Mouse (Mus musculus): ENCODE measurements around the gene Polrmt. TPM values are rescaled to one million over a fixed set of nuclear protein-coding genes. Genes with fewer than 3 reads are reported as not detected.
A peak's percentile ranks its signal among the peaks of the same experiment; 100 is the strongest.

Polrmt gene
- polyA plus RNA-seq, 1 experiment from 2014 or later, result 54.0 TPM

DNA sequence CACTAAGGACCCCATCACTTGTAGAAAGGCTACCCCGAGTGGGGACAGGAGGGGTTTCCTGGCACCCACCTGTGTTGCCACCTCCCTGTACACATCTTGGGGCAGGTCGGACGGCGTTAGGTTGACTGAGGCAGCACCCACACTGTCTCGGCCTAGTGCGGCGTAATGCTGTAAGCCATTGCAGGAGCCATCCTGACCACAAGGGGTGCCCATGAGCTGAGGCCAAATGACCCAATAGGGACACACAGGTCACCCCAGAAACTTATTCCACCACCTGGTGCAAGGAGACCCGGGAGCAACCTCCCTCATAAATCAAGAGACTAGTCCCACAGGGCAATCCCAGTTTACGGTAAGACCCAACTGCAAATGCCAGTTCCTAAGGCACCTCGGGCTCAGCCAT, 8.1 kb downstream of the Polrmt start:
- Histone ChIP-seq H3K4me3 (replicated peaks) (no peak overlapping the region), H3K9me3 (peaks cover 68% of the 10 kb centered on the region), H3K36me3 (peaks cover 99% of the 10 kb centered on the region), H3K27ac (no peak overlapping the region), H3K9ac (replicated peaks) (no peak overlapping the region), H3K27me3 (peaks cover 34% of the 10 kb centered on the region), H3K4me2 (no peak overlapping the region), H3K4me1 (replicated peaks) (peaks cover 5% of the 10 kb centered on the region; the same call in 1 of the 2 replicates)
- 90% methylated on average over 10 of the region's 10 CpGs for WGBS
- no peak for ATAC-seq (ENCODE audit: insufficient number of reproducible peaks, insufficient read depth, low FRiP score, low TSS enrichment, low read depth)

DNA sequence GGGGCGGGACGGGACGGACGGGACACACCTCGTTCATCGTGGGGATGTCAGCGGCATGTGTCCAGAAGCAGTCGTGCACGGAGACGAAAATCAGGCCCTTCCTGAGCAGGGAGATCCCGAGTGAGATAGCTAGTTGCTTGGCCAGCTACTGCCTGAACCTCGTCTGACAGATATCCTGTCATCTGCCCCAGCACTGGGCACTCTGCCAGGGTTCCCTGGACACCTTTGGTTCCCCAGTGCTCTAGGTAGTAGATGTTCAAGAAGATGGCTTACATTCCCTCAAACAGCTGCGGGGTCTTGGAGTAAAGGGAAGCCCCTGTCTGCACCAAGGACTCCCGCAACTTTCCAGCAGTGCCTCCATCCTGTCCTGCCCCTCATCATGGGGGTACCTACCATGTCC, 9.7 kb downstream of the Polrmt start:
- ATAC-seq (ENCODE audit: insufficient number of reproducible peaks, insufficient read depth, low FRiP score, low TSS enrichment, low read depth), result no peak
- peaks cover 72% of the 10 kb centered on the region for H3K9me3 ChIP-seq
- WGBS, result 91% methylated on average over 14 of the region's 14 CpGs
- H3K27me3 ChIP-seq, result peaks cover 34% of the 10 kb centered on the region
- H3K27ac ChIP-seq, result no peak overlapping the region
- H3K36me3 ChIP-seq, result peaks cover 91% of the 10 kb centered on the region
- no peak overlapping the region for H3K4me3 ChIP-seq (replicated peaks)
- peaks cover 5% of the 10 kb centered on the region; the same call in 1 of the 2 replicates for H3K4me1 ChIP-seq (replicated peaks)
- H3K9ac ChIP-seq (replicated peaks), result no peak overlapping the region
- no peak overlapping the region for H3K4me2 ChIP-seq

DNA sequence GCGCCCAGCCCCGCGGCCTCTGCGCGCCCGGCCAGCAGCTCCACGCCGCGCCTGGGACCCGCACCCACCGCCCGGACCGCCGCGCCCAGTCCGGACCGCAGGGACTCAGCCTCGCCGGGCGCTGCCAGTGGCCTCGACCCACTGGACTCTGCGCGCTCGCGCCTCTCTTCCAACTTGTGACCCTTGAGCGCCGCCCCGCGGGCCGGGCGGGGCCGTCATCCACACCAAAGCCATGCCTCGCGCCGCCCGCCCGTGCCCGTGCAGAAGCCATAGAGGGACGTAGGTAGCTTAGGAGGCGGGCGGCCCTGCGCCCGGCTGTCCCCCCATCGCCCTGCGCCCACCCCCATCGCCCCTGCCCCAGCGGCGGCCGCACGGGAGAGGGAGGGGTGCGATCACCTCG, 11.0 kb downstream of the Polrmt start:
- 28% methylated on average over 51 of the region's 52 CpGs for WGBS

DNA sequence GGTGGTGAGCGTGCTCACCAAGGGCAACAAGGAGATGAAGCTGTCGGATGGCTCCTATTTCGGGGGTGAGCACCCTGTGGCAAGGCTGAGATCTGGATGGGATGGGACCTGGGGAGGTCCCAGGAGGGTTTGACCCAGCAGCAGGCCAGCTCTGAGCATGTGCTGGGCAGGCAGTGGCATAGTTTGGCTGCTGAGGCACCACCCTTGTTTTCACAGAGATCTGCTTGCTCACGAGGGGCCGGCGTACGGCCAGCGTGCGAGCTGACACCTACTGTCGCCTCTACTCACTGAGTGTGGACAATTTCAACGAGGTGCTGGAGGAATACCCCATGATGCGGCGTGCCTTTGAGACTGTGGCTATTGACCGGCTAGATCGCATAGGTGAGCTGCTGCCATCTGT, 12.5 kb downstream of the Polrmt start:
- Histone ChIP-seq H3K9me3 (peaks cover 52% of the 10 kb centered on the region), H3K27ac (no peak overlapping the region), H3K27me3 (peaks cover 41% of the 10 kb centered on the region), H3K36me3 (peaks cover 62% of the 10 kb centered on the region), H3K4me1 (replicated peaks) (peaks cover 5% of the 10 kb centered on the region; the same call in 1 of the 2 replicates), H3K9ac (replicated peaks) (no peak overlapping the region), H3K4me2 (no peak overlapping the region), H3K4me3 (replicated peaks) (no peak overlapping the region)
- no peak for ATAC-seq (ENCODE audit: insufficient number of reproducible peaks, insufficient read depth, low FRiP score, low TSS enrichment, low read depth)
- 95% methylated on average over 15 of the region's 15 CpGs for WGBS

More for the DNA sequence above, 11.0 kb downstream of the Polrmt start:
- H3K9me3 ChIP-seq, result peaks cover 67% of the 10 kb centered on the region
- no peak for ATAC-seq (ENCODE audit: insufficient number of reproducible peaks, insufficient read depth, low FRiP score, low TSS enrichment, low read depth)
- no peak overlapping the region; the same call in 1 of the 2 replicates for H3K9ac ChIP-seq (replicated peaks)
- peaks cover 34% of the 10 kb centered on the region for H3K27me3 ChIP-seq
- peaks cover 77% of the 10 kb centered on the region for H3K36me3 ChIP-seq
- no peak overlapping the region for H3K27ac ChIP-seq
- peak overlapping the region; percentile 30; the same call in 1 of the 2 replicates for H3K4me2 ChIP-seq
- 0 out of 2 replicates have a peak overlapping the region, but pooled peaks have one; percentile 15 for H3K4me3 ChIP-seq (replicated peaks)
- peaks cover 5% of the 10 kb centered on the region; the same call in 1 of the 2 replicates for H3K4me1 ChIP-seq (replicated peaks)

DNA sequence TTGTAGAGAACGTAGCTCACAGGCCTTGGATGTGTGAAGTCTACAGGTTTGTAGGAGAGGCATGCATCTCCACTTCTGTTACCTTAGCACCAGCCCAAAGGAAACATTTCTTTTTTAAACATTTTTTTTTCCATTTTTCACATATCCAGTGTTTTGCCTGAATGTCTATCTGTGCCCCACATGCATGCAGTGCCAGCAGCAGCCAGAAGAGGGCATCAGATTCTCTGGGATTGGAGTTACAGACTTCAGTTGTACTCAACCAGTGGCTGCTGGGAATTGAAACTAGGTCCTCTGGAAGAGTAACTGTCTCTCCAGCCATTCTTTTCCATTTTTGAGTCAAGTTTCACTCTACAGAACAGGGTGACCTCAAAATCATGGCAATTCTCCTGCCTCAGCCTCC, 13.9 kb downstream of the Polrmt start:
- Histone ChIP-seq H3K4me2 (no peak overlapping the region), H3K27me3 (peaks cover 43% of the 10 kb centered on the region), H3K36me3 (peaks cover 49% of the 10 kb centered on the region), H3K27ac (no peak overlapping the region), H3K9ac (replicated peaks) (no peak overlapping the region), H3K4me1 (replicated peaks) (peaks cover 5% of the 10 kb centered on the region; the same call in 1 of the 2 replicates), H3K4me3 (replicated peaks) (no peak overlapping the region), H3K9me3 (peaks cover 40% of the 10 kb centered on the region)
- whole genome bisulfite sequencing, result 93% methylated on average over 1 of the region's 1 CpGs
- ATAC-seq (ENCODE audit: insufficient number of reproducible peaks, insufficient read depth, low FRiP score, low TSS enrichment, low read depth), result no peak

DNA sequence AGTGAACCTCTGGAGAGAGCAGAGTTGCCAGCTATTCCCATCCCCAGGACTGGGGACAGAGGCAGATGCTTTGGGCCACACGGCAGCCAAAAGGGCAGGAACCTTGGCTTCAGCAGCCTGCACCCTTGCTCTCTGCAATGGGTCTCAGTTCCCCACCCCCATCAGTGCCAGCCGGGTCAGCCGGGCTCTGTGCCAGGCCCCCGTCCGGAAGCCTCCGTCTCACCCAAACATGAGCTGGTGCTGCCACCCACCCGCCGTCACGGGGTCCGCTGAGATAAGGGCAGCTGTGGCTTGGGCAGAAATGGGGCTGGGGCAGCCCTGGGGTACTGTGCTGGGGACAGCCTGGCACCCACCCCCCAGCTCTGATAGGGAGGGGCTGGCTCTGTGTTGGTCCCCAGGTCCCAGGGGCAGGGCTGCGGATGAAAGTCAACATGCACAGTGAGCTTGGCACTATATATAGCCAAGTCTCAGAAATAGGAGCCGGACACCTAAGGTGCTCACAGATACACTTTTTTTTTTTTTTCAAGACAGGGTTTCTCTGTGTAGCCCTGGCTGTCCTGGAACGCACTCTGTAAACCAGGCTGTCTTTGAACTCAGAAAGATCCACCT, 16.9 kb downstream of the Polrmt start:
- Histone ChIP-seq H3K4me3 (replicated peaks) (no peak overlapping the region), H3K27me3 (peaks cover 13% of the 10 kb centered on the region; the same call in 1 of the 2 replicates), H3K4me2 (no peak overlapping the region), H3K4me1 (replicated peaks) (no peaks in the 10 kb centered on the region), H3K9ac (replicated peaks) (no peak overlapping the region), H3K36me3 (peaks cover 18% of the 10 kb centered on the region), H3K9me3 (peaks cover 17% of the 10 kb centered on the region; the same call in 1 of the 2 replicates), H3K27ac (no peak overlapping the region)
- 89% methylated on average over 13 of the region's 13 CpGs for WGBS
- no peak for ATAC-seq (ENCODE audit: insufficient number of reproducible peaks, insufficient read depth, low FRiP score, low TSS enrichment, low read depth)

DNA sequence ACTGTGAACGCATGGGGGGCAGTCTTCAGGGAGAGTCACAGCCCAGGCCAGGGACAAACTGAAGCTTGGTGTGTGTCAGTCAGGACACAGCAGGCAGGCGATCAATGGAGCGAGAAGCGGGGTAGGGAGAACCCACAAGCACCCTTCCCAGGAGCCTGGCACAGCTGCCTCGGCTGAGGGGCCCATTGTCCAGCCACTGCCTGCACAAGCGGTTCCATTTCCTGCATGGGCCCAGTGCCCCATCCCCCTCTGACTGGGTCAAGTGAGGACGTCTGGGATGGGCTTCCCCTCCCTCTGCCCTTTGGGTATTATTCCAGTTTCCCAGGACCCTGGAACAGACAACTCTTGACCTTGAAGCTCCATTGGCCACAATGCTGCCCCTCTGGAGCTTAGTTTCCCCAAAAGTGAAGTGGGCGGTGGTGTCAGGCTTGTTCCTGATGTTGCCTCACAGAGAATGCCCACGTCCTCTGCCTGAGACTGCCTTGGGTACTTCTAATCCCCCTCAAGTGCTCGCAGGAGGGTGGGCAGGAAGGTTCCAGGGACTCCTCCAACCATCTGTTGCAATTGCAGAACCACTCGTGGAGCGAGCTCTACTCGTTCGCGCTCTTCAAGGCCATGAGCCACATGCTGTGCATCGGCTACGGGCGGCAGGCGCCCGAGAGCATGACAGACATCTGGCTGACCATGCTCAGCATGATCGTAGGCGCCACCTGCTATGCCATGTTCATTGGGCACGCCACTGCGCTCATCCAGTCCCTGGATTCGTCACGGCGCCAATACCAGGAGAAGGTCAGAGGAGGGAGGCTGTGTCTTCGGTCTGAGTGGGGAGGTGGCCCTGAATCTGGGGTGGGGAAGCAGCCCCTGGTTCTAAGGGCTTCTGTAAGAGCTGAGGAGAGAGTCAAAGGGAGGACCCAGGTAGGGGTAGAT, 17.8 kb downstream of the Polrmt start:
- Histone ChIP-seq H3K9me3 (peaks cover 12% of the 10 kb centered on the region; the same call in 1 of the 2 replicates), H3K9ac (replicated peaks) (no peak overlapping the region)

DNA sequence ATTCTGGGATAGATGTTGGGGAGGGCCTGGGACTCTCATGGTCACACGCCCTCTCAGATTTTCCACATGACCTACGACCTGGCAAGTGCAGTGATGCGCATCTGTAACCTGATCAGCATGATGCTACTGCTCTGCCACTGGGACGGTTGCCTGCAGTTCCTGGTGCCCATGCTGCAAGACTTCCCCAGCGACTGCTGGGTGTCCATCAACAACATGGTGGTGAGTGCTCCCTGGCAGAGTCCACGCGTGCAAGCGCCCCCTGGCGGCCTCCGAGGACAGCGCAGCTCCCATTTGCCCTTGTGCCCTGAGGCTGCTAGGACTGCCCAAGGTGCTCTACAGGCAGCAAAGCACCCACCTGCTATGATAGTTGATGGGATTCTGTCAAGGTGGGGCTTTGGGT, 20.3 kb downstream of the Polrmt start:
- H3K4me2 ChIP-seq, result no peak overlapping the region
- no peak overlapping the region for H3K27ac ChIP-seq
- no peak for ATAC-seq (ENCODE audit: insufficient number of reproducible peaks, insufficient read depth, low FRiP score, low TSS enrichment, low read depth)
- no peak overlapping the region for H3K9ac ChIP-seq (replicated peaks)
- 33% methylated on average over 11 of the region's 11 CpGs for WGBS
- peaks cover 18% of the 10 kb centered on the region for H3K27me3 ChIP-seq
- H3K4me3 ChIP-seq (replicated peaks), result no peak overlapping the region
- H3K36me3 ChIP-seq, result no peaks in the 10 kb centered on the region
- H3K9me3 ChIP-seq, result 0 out of 2 replicates have a peak, but pooled peaks cover 5% of the 10 kb centered on the region
- no peaks in the 10 kb centered on the region for H3K4me1 ChIP-seq (replicated peaks)

More for the DNA sequence above, 17.8 kb downstream of the Polrmt start:
- Histone ChIP-seq H3K4me1 (replicated peaks) (no peaks in the 10 kb centered on the region), H3K4me3 (replicated peaks) (no peak overlapping the region), H3K4me2 (no peak overlapping the region), H3K36me3 (peaks cover 10% of the 10 kb centered on the region), H3K27me3 (peaks cover 10% of the 10 kb centered on the region; the same call in 1 of the 2 replicates), H3K27ac (no peak overlapping the region)
- ATAC-seq (ENCODE audit: insufficient number of reproducible peaks, insufficient read depth, low FRiP score, low TSS enrichment, low read depth), result no peak
- WGBS, result 76% methylated on average over 28 of the region's 28 CpGs

DNA sequence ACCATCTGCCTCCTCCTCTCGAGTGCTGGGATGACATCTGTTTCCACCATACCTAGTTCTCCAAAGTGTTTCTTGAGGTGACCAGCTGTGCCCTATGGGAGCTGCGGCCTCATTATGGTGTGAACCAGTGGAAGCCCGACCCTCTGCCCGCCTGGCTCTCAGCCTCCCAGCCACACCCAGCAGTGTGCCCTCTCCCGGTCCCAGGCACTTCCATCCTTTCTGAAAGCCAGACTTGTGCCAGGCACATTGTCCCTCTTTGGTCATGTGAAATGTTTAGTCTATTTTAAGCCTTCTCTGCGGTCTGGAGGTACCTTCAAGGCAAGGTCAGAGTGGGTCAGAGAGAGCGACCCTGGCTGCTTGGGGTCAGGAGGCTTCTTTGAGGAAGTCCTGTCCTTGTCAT, 22.7 kb downstream of the Polrmt start:
- Histone ChIP-seq H3K4me2 (no peak overlapping the region), H3K4me3 (replicated peaks) (no peak overlapping the region), H3K27ac (no peak overlapping the region), H3K4me1 (replicated peaks) (no peaks in the 10 kb centered on the region), H3K9ac (replicated peaks) (no peak overlapping the region), H3K9me3 (0 out of 2 replicates have a peak, but pooled peaks cover 5% of the 10 kb centered on the region), H3K36me3 (no peaks in the 10 kb centered on the region), H3K27me3 (peaks cover 33% of the 10 kb centered on the region)
- no peak for ATAC-seq (ENCODE audit: insufficient number of reproducible peaks, insufficient read depth, low FRiP score, low TSS enrichment, low read depth)
- 84% methylated on average over 7 of the region's 7 CpGs for WGBS

DNA sequence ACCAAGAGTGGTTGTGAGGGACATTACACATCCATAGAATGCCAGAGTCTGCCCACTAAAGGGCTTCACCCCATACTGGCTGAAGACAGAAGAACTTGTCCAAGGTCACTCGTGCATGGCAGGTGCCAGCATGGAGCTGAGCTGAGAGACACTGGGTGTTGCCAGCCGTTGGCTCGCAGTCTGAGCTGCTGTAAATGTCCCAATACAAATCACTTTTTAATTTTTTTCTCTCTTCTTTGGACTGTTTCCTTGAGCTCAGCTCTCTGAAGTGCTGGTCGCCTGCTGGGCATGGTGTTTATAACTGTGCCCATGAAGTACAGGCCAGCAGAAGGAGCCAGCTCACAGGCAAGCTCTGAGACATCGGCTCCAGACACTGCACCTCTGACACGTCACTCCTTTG, 23.3 kb downstream of the Polrmt start:
- no peak for ATAC-seq (ENCODE audit: insufficient number of reproducible peaks, insufficient read depth, low FRiP score, low TSS enrichment, low read depth)
- peaks cover 38% of the 10 kb centered on the region for H3K27me3 ChIP-seq
- H3K4me2 ChIP-seq, result no peak overlapping the region
- H3K4me3 ChIP-seq (replicated peaks), result no peak overlapping the region
- no peak overlapping the region for H3K9ac ChIP-seq (replicated peaks)
- H3K9me3 ChIP-seq, result 0 out of 2 replicates have a peak, but pooled peaks cover 5% of the 10 kb centered on the region
- no peaks in the 10 kb centered on the region for H3K4me1 ChIP-seq (replicated peaks)
- WGBS, result 69% methylated on average over 6 of the region's 6 CpGs
- no peaks in the 10 kb centered on the region for H3K36me3 ChIP-seq
- no peak overlapping the region for H3K27ac ChIP-seq

DNA sequence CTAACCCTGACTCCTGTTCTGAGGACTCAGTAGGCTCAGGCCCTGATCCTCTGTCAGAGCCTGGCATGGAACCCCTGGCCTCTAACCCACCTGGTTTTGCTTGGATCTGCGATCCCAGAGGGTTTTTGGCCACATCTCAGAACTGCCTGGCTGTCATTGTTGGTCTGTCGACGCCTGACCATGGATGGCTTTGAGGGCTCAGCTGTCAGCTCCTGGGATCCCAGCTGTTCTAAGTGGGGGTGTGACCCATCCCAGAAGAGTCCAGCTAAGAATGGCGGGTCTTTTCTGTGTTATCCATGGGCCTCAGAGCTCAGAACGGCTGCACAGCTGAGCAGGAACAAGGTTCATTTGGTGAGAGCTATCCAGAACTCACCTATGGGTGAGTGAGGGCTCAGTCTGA, 25.3 kb downstream of the Polrmt start:
- Histone ChIP-seq H3K27ac (no peak overlapping the region), H3K4me2 (no peak overlapping the region), H3K4me3 (replicated peaks) (no peak overlapping the region), H3K27me3 (peaks cover 57% of the 10 kb centered on the region), H3K9me3 (no peaks in the 10 kb centered on the region), H3K9ac (replicated peaks) (no peak overlapping the region), H3K4me1 (replicated peaks) (peaks cover 17% of the 10 kb centered on the region), H3K36me3 (no peaks in the 10 kb centered on the region)
- 69% methylated on average over 5 of the region's 5 CpGs for WGBS
- no peak for ATAC-seq (ENCODE audit: insufficient number of reproducible peaks, insufficient read depth, low FRiP score, low TSS enrichment, low read depth)
